Mouse (Mus musculus) kidney, adult 2 months (tissue): ENCODE measurements around the gene Aes. TPM values are rescaled to one million over a fixed set of nuclear protein-coding genes. Genes with fewer than 3 reads are reported as not detected.

Experiments used
- DNase-seq: peaks from one replicate; pipeline ENCODE4 v3.0.0; 2021
- H3K27ac ChIP-seq: fragments of 200-500 bp; 2 replicates; pipeline ENCODE4 v1.5.1; 2012; ENCODE audit warnings: low read depth, low read length, control low read depth, inconsistent platforms; ENCODE audit not compliant: insufficient read depth
- H3K27me3 ChIP-seq: fragments of 200-500 bp; replicated peaks from 2 replicates; pipeline ENCODE4 v1.6.1; 2012; ENCODE audit warnings: mild to moderate bottlenecking, moderate library complexity, low read length, inconsistent platforms; ENCODE audit not compliant: control insufficient read depth, insufficient read depth
- H3K36me3 ChIP-seq: fragments of 200-500 bp; 2 replicates; pipeline ENCODE4 v1.6.1; 2012; ENCODE audit warnings: mild to moderate bottlenecking, moderate library complexity, low read length, inconsistent platforms; ENCODE audit not compliant: control insufficient read depth, insufficient read depth
- H3K4me1 ChIP-seq: fragments of 200-500 bp; 2 replicates; pipeline ENCODE4 v1.6.1; 2011; ENCODE audit warnings: low read length; ENCODE audit not compliant: control insufficient read depth, insufficient read depth
- H3K4me3 ChIP-seq: fragments of 200-500 bp; 2 replicates; pipeline ENCODE4 v1.5.1; 2011; ENCODE audit warnings: mild to moderate bottlenecking, low read depth, low read length, control low read depth; ENCODE audit not compliant: insufficient read depth
- CTCF ChIP-seq: fragments of 200-500 bp; conservative IDR thresholded peaks from 2 replicates; pipeline ENCODE4 v1.5.1; 2011; ENCODE audit warnings: low read depth, mild to moderate bottlenecking, control low read depth, low read length, moderate library complexity, mixed read lengths; ENCODE audit not compliant: insufficient read depth, insufficient read length
- POLR2A ChIP-seq: fragments of 200-500 bp; IDR thresholded peaks from one replicate; pipeline ENCODE4 v1.6.1; 2011; ENCODE audit warnings: low read depth, low read length, control low read depth
- WGBS: fragments of 180-500 bp; shearing (Covaris S2); methylation state at CpG from one replicate; pipeline ENCODE4 v1.1.7; 2018; 5-methylcytosine and 5-hydroxymethylcytosine counted together
- polyA plus RNA-seq: library from polyadenylated mRNA; depleted of rRNA; stranded (reverse); fragments of >200 nt; gene quantifications from 2 replicates; pipeline ENCODE4 v1.2.3, GENCODE M21; 2012; rRNA removed

The Aes gene
- polyA plus RNA-seq, 1 experiment: 2,250 TPM

- Histone ChIP-seq H3K36me3 (no peaks in the 10 kb centered on the region), H3K27me3 (no peaks in the 10 kb centered on the region), H3K4me1 (peaks cover 5% of the 10 kb centered on the region; the same call in 1 of the 2 replicates), H3K4me3 (peak overlapping the region; percentile 42), H3K27ac (peak overlapping the region; percentile 67)
- WGBS: 16% methylated on average over 29 of the region's 29 CpGs
- TF ChIP-seq CTCF (peak; percentile 90), POLR2A (no peak)
- peak; percentile 90 for DNase-seq
Measured at GRCm38 (mm10) chr10:81604968-81605665, 45.8 kb downstream of the Aes start.

GRCm38 (mm10) chr10:81605666-81605973, 46.3 kb downstream of the Aes start:
- peak overlapping the region; percentile 42 for H3K4me3 ChIP-seq
- H3K36me3 ChIP-seq: no peaks in the 10 kb centered on the region
- H3K27me3 ChIP-seq: no peaks in the 10 kb centered on the region
- DNase-seq: no peak
- H3K27ac ChIP-seq: peak overlapping the region; percentile 67
- TF ChIP-seq CTCF (no peak), POLR2A (no peak)
- H3K4me1 ChIP-seq: peaks cover 5% of the 10 kb centered on the region; the same call in 1 of the 2 replicates
- WGBS: 1% methylated on average over 14 of the region's 14 CpGs

- under 1% methylated on average over 39 of the region's 39 CpGs for WGBS
Measured at GRCm38 (mm10) chr10:81605974-81606751, 46.9 kb downstream of the Aes start, which contains the start of gene BC025920. Gene BC025920, plus strand, starts transcription at chr10:81606270.

GRCm38 (mm10) chr10:81608308-81608707, 49.0 kb downstream of the Aes start:
- no peak for DNase-seq

More at GRCm38 (mm10) chr10:81605974-81606751, 46.9 kb downstream of the Aes start, which contains the start of gene BC025920:
- no peaks in the 10 kb centered on the region for H3K27me3 ChIP-seq
- TF ChIP-seq CTCF (no peak), POLR2A (peak; percentile 27)
- H3K27ac ChIP-seq: peak within 1 kb of the TSS; percentile 96
- peak; percentile 99 for DNase-seq
- H3K4me1 ChIP-seq: peaks cover 5% of the 10 kb centered on the region; the same call in 1 of the 2 replicates
- H3K4me3 ChIP-seq: peak within 1 kb of the TSS; percentile 82
- no peaks in the 10 kb centered on the region for H3K36me3 ChIP-seq

GRCm38 (mm10) chr10:81612779-81613178, 53.5 kb downstream of the Aes start:
- Histone ChIP-seq H3K36me3 (no peaks in the 10 kb centered on the region), H3K27me3 (no peaks in the 10 kb centered on the region), H3K4me1 (no peaks in the 10 kb centered on the region), H3K27ac (no peak overlapping the region), H3K4me3 (no peak overlapping the region)
- TF ChIP-seq POLR2A (no peak), CTCF (no peak)
- 55% methylated on average over 3 of the region's 3 CpGs for WGBS
- no peak for DNase-seq

More at GRCm38 (mm10) chr10:81608308-81608707, 49.0 kb downstream of the Aes start:
- peaks cover 3% of the 10 kb centered on the region; the same call in 1 of the 2 replicates for H3K4me1 ChIP-seq
- H3K27me3 ChIP-seq: no peaks in the 10 kb centered on the region
- no peaks in the 10 kb centered on the region for H3K36me3 ChIP-seq
- 0 out of 2 replicates have a peak, but pooled peaks have one; percentile 10 for TF ChIP-seq CTCF
- TF ChIP-seq POLR2A: no peak
- H3K4me3 ChIP-seq: no peak overlapping the region
- H3K27ac ChIP-seq: no peak overlapping the region
- 100% methylated on average over 1 of the region's 1 CpGs for WGBS

- H3K27me3 ChIP-seq: no peaks in the 10 kb centered on the region
- TF ChIP-seq CTCF (no peak), POLR2A (no peak)
- WGBS: 51% methylated on average over 6 of the region's 6 CpGs
- no peak for DNase-seq
- H3K27ac ChIP-seq: no peak overlapping the region
- H3K4me1 ChIP-seq: no peaks in the 10 kb centered on the region
- H3K36me3 ChIP-seq: no peaks in the 10 kb centered on the region
- H3K4me3 ChIP-seq: no peak overlapping the region
Measured at GRCm38 (mm10) chr10:81615486-81615885, 56.2 kb downstream of the Aes start.

Other genes with a start within 250 kb of the Aes start
- 23.7 and 24.5 TPM in 2 replicates for gene Cactin, start 238.4 kb upstream of the Aes start, polyA plus RNA-seq
- gene Tbxa2r, start 230.8 kb upstream of the Aes start, polyA plus RNA-seq: 16.6 and 21.7 TPM in 2 replicates
- gene Gipc3, start 216.2 kb upstream of the Aes start, polyA plus RNA-seq: 1.4 and 1.5 TPM in 2 replicates
- 66.4 and 82.1 TPM in 2 replicates for gene Hmg20b, start 209.0 kb upstream of the Aes start, polyA plus RNA-seq
- gene Mfsd12, start 202.0 kb upstream of the Aes start, polyA plus RNA-seq: 23.4 and 28.1 TPM in 2 replicates
- gene 4930404N11Rik, start 193.7 kb upstream of the Aes start, polyA plus RNA-seq: 0.16 and 0.61 TPM in 2 replicates
- 41.1 and 49.8 TPM in 2 replicates for gene Fzr1, start 181.0 kb upstream of the Aes start, polyA plus RNA-seq
- 60.6 and 79.8 TPM in 2 replicates for gene Dohh, start 175.1 kb upstream of the Aes start, polyA plus RNA-seq
- gene Gm48551, start 175.0 kb upstream of the Aes start, polyA plus RNA-seq: 2.1 and 2.3 TPM in 2 replicates
- 1.0 and 2.8 TPM in 2 replicates for gene Gm48552, start 170.5 kb upstream of the Aes start, polyA plus RNA-seq
- gene Smim24, start 166.4 kb upstream of the Aes start, polyA plus RNA-seq: 693 and 694 TPM in 2 replicates
- 64.7 and 82.5 TPM in 2 replicates for gene Nfic, start 103.9 kb upstream of the Aes start, polyA plus RNA-seq
- gene Celf5, start 76.8 kb upstream of the Aes start, polyA plus RNA-seq: 0.18 and 0.27 TPM in 2 replicates
- 148 and 190 TPM in 2 replicates for gene Ncln, start 63.1 kb upstream of the Aes start, polyA plus RNA-seq
- 2.3 and 4.9 TPM in 2 replicates for gene S1pr4, start 59.4 kb upstream of the Aes start, polyA plus RNA-seq
- gene Gna15, start 35.3 kb upstream of the Aes start, polyA plus RNA-seq: 1.7 and 2.1 TPM in 2 replicates
- 93.0 and 107 TPM in 2 replicates for gene Gna11, start 14.3 kb upstream of the Aes start, polyA plus RNA-seq
- 63.7 and 93.5 TPM in 2 replicates for gene Tle2, start 15.1 kb downstream of the Aes start, polyA plus RNA-seq
- 3.9 and 4.3 TPM in 2 replicates for gene Tle6, start 41.6 kb downstream of the Aes start, polyA plus RNA-seq
- gene BC025920, start 46.8 kb downstream of the Aes start, polyA plus RNA-seq: 1.0 and 1.1 TPM in 2 replicates
- gene Sirt6, start 68.3 kb downstream of the Aes start, polyA plus RNA-seq: 16.3 and 19.7 TPM in 2 replicates
- gene Ankrd24, start 69.1 kb downstream of the Aes start, polyA plus RNA-seq: 67.1 and 81.0 TPM in 2 replicates
- 0.45 and 0.56 TPM in 2 replicates for gene Gm10778, start 89.6 kb downstream of the Aes start, polyA plus RNA-seq
- 0.67 and 0.80 TPM in 2 replicates for gene Zfp433, start 145.3 kb downstream of the Aes start, polyA plus RNA-seq
- gene Gm3055, start 211.7 kb downstream of the Aes start, polyA plus RNA-seq: 0.58 and 0.97 TPM in 2 replicates